Mouse (Mus musculus): Measurements from ENCODE around the gene Secisbp2l. TPM values are rescaled to one million over a fixed set of nuclear protein-coding genes. Genes with fewer than 3 reads are reported as not detected.

Secisbp2l gene
- polyA plus RNA-seq, 1 experiment from 2014 or later, result 15.2 TPM

DNA sequence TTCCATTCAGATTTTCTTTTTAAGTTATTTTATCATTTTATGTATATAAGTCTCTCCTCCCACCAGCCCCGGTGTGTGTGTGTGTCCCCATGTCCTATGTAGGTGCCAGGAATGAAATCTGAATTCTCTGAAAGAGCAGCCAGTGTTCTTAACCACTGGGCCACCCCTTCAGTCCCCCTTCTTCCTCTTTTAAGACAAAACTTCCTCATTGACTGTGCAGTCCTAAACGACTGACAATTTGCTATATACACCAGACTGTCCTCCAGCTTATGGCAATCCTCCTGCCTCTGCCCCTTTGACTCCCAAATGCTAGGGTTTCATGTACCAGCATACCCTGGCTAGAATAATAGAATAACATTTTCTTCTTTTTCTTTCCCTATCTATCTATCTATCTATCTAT is 12.4 kb upstream of the Secisbp2l start:
- H3K36me3 ChIP-seq (replicated peaks), result no peaks in the 10 kb centered on the region
- H3K4me3 ChIP-seq, result no peak overlapping the region
- no peaks in the 10 kb centered on the region for H3K27me3 ChIP-seq (ENCODE audit: poor library complexity, severe bottlenecking)
- H3K4me1 ChIP-seq, result peaks cover 5% of the 10 kb centered on the region
- no peak for DNase-seq (ENCODE audit: extremely low spot score, low spot score)
- H3K9me3 ChIP-seq, result no peaks in the 10 kb centered on the region
- no peak overlapping the region for H3K27ac ChIP-seq
- WGBS, result 80% methylated on average over 2 of the region's 2 CpGs

DNA sequence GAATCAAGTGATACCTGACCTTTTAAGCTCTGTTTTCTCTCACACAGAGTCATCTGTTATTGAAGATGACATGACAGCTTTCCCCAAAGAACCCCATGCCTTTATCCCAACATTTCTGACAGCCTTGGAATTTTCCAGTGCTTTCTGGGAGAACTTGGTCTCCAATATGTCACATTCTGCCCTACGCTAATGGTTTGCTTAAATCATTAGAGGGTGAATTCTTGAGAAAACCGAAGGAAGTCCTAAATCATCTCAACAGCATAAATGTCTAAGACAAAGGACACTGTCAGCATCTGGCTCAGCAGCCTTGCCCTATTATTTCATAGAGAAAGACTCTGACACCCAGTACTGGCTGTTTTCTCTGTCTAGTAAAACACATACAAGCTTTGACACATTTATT is 11.5 kb upstream of the Secisbp2l start:
- no peak overlapping the region for H3K27ac ChIP-seq
- H3K36me3 ChIP-seq (replicated peaks), result no peaks in the 10 kb centered on the region
- no peak for DNase-seq (ENCODE audit: extremely low spot score, low spot score)
- H3K27me3 ChIP-seq (ENCODE audit: poor library complexity, severe bottlenecking), result no peaks in the 10 kb centered on the region
- H3K4me1 ChIP-seq, result peaks cover 8% of the 10 kb centered on the region
- no peaks in the 10 kb centered on the region for H3K9me3 ChIP-seq
- 92% methylated on average over 2 of the region's 2 CpGs for WGBS
- no peak overlapping the region for H3K4me3 ChIP-seq

DNA sequence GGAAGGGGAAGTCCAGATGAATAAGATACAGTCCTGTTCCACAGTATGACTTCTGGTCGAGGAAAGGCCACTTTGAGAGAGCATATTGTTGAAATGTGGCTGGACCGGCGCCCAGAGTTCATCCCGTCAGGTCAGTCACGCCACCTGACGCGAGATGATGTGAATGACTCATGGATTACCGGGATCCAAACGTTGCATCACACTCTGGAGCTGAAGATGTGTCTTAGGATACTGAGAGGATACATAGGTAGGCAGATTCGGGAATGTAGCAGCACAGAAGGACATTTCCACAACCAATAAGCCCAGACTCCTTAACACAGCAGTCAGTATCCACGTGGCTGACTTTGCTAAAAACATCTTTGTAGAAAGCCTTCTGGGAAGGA is 10.2 kb upstream of the Secisbp2l start:
- no peak for DNase-seq (ENCODE audit: extremely low spot score, low spot score)
- H3K9me3 ChIP-seq, result no peaks in the 10 kb centered on the region
- H3K4me3 ChIP-seq, result no peak overlapping the region
- H3K4me1 ChIP-seq, result peaks cover 8% of the 10 kb centered on the region
- no peak overlapping the region for H3K27ac ChIP-seq
- WGBS, result 93% methylated on average over 11 of the region's 11 CpGs
- no peaks in the 10 kb centered on the region for H3K27me3 ChIP-seq (ENCODE audit: poor library complexity, severe bottlenecking)
- no peaks in the 10 kb centered on the region for H3K36me3 ChIP-seq (replicated peaks)

DNA sequence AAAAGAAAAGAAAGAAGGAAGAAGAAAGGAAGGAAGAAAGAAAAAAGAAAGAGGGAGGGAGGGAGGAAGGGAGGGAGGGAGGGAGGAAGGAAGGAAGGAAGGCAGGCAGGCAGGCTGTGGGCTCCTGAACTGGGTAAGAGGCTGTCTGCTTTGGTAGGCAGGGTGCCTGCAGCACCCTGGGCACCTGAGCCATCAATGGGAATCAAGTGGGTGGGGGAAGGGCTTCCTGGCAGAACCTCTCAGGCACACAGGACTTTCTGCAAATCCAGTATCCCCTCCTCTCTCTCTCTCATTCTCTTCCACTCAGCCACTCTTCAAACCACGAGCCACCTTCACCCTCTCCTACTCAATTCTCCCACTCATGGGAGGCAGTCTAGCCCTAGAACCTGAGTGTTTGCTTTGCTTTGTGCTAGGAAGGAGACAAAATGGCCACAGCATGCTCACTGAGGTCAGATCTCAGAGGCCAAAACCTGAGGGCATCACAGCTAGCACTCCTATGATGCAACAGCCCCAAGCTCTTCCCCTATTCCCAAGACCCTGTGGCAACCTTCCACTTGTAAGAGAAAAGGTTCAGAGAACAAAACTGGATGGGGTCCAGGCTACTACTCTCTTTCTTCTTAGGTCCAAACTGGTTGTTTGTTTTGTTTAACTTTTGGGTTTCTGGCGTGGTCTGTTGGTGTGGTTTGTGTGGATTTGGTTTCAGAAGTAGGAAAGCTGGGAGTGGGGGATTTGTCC is 9.6 kb upstream of the Secisbp2l start:
- Histone ChIP-seq H3K36me3 (replicated peaks) (no peaks in the 10 kb centered on the region), H3K27me3 (ENCODE audit: poor library complexity, severe bottlenecking) (no peaks in the 10 kb centered on the region), H3K9me3 (no peaks in the 10 kb centered on the region), H3K4me1 (peaks cover 8% of the 10 kb centered on the region), H3K4me3 (no peak overlapping the region), H3K27ac (no peak overlapping the region)
- DNase-seq (ENCODE audit: extremely low spot score, low spot score), result no peak
- WGBS, result 87% methylated on average over 2 of the region's 2 CpGs

DNA sequence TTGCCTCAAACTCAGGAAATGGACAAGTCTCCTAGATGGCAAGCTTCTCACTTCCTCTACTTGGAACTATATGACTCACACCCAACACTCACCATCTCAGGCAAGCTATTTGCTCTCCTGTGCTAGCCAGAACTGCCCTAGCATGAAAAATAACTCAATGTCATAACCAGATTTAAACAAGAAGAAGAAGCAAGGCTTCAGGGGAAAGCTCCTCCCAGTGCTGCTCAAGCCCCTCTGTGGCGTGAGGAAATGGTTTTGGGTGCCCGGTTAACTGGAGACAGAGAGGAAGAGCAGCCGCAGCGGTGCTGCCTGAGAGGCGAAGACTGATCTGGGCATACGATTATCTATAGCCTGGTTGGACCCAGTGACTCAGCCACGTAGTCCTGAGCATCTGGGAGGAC is 8.8 kb upstream of the Secisbp2l start:
- WGBS, result 76% methylated on average over 7 of the region's 7 CpGs
- Histone ChIP-seq H3K9me3 (no peaks in the 10 kb centered on the region), H3K36me3 (replicated peaks) (no peaks in the 10 kb centered on the region), H3K27me3 (ENCODE audit: poor library complexity, severe bottlenecking) (no peaks in the 10 kb centered on the region), H3K27ac (no peak overlapping the region), H3K4me3 (no peak overlapping the region), H3K4me1 (peaks cover 8% of the 10 kb centered on the region)
- no peak for DNase-seq (ENCODE audit: extremely low spot score, low spot score)

DNA sequence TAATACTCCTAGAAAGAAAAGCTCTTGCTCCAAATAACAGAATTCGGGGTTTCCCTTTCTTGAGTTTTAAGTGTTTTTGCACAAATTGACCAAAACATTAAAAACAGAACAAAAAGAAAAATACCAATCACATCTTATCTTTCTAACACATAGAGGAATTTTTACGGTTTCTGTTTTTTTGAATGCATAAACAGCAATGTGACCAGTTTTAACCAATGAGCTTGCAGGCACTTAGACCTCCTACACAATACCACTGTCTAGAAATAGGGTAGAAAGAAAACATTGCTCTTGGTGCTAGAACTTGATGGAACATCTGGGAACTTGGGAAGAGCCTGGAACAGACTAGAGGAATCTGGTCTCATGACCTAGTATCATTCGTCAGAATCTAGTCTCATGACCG is 7.6 kb upstream of the Secisbp2l start:
- Histone ChIP-seq H3K4me3 (no peak overlapping the region), H3K27me3 (ENCODE audit: poor library complexity, severe bottlenecking) (no peaks in the 10 kb centered on the region), H3K36me3 (replicated peaks) (no peaks in the 10 kb centered on the region), H3K27ac (no peak overlapping the region), H3K9me3 (no peaks in the 10 kb centered on the region), H3K4me1 (peaks cover 8% of the 10 kb centered on the region)
- WGBS, result 94% methylated on average over 4 of the region's 4 CpGs
- no peak for DNase-seq (ENCODE audit: extremely low spot score, low spot score)

GRCm38 (mm10) chr2:125789265-125789664 is 6.6 kb upstream of the Secisbp2l start:
- 81% methylated on average over 5 of the region's 5 CpGs for WGBS
- H3K4me3 ChIP-seq, result no peak overlapping the region
- H3K9me3 ChIP-seq, result no peaks in the 10 kb centered on the region

DNA sequence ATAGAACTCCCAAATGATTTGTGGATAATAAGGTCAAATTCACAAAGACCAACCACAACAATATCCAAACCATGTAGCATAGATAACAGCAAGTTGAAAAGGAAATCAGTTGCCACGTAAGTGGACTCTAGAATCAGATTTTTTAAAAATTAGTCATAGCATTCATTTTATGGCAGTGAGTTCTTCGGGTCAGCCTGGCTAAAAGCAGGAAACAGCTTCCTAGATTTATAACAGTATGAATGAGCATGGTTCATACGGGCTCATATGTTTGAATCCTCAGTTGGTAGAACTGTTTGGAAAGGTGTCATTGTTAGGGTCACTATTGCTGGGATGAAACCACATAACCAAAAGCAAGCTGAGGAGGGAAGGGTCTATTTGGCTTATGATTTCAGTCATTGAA is 6.1 kb upstream of the Secisbp2l start:
- WGBS, result 89% methylated on average over 3 of the region's 3 CpGs
- DNase-seq (ENCODE audit: extremely low spot score, low spot score), result no peak
- Histone ChIP-seq H3K4me3 (no peak overlapping the region), H3K27ac (no peak overlapping the region), H3K9me3 (no peaks in the 10 kb centered on the region), H3K4me1 (peaks cover 8% of the 10 kb centered on the region), H3K27me3 (ENCODE audit: poor library complexity, severe bottlenecking) (no peaks in the 10 kb centered on the region), H3K36me3 (replicated peaks) (no peaks in the 10 kb centered on the region)

More at GRCm38 (mm10) chr2:125789265-125789664, 6.6 kb upstream of the Secisbp2l start:
- peaks cover 8% of the 10 kb centered on the region for H3K4me1 ChIP-seq
- H3K27ac ChIP-seq, result no peak overlapping the region
- H3K27me3 ChIP-seq (ENCODE audit: poor library complexity, severe bottlenecking), result no peaks in the 10 kb centered on the region
- H3K36me3 ChIP-seq (replicated peaks), result no peaks in the 10 kb centered on the region
- DNase-seq (ENCODE audit: extremely low spot score, low spot score), result no peak

DNA sequence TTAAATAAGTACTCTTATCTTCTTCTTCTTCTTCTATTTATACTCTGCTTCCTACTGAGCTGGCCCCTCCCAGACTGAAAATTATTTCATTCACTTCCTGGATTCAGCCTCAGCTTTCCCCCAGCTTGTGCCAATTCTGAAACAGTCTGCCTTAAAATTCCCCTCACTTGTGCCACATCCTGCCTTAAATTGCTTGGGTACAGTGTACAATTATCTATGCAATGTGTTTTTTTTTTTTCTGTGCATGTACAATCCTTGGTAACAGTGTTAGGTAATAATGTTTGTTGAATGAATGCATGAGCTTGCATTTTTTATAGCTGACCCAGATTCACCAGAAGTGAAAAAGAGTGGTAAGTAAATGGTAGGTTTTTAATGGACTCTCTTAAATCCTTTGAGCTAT is 5.7 kb upstream of the Secisbp2l start:
- H3K4me3 ChIP-seq, result no peak overlapping the region
- peaks cover 9% of the 10 kb centered on the region for H3K4me1 ChIP-seq
- no peak for DNase-seq (ENCODE audit: extremely low spot score, low spot score)
- no peaks in the 10 kb centered on the region for H3K9me3 ChIP-seq
- H3K36me3 ChIP-seq (replicated peaks), result no peaks in the 10 kb centered on the region
- H3K27me3 ChIP-seq (ENCODE audit: poor library complexity, severe bottlenecking), result no peaks in the 10 kb centered on the region
- H3K27ac ChIP-seq, result no peak overlapping the region

DNA sequence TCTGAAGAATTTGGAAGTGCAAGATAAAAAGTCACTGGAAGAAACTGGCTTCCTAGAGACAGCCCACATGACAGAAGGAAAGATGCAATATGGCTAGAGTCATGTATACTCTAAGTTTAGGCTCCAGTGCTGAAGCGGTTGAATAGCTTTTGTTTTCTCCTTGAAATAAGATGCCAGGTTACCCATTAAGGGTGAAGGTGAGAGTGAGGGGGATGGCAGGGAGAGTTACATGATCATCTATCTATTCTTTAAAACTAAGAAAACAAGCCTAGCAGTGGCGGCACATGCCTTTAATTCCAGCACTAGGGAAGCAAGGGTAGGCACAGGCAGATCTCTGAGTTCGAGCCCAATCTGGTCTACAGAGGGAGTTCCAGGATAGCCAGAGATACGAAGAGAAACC is 2.4 kb upstream of the Secisbp2l start:
- DNase-seq (ENCODE audit: extremely low spot score, low spot score), result no peak
- Histone ChIP-seq H3K4me3 (no peak overlapping the region), H3K9me3 (no peaks in the 10 kb centered on the region), H3K27ac (no peak overlapping the region), H3K27me3 (ENCODE audit: poor library complexity, severe bottlenecking) (no peaks in the 10 kb centered on the region), H3K36me3 (replicated peaks) (no peaks in the 10 kb centered on the region), H3K4me1 (peaks cover 28% of the 10 kb centered on the region)
- WGBS, result 71% methylated on average over 4 of the region's 4 CpGs

DNA sequence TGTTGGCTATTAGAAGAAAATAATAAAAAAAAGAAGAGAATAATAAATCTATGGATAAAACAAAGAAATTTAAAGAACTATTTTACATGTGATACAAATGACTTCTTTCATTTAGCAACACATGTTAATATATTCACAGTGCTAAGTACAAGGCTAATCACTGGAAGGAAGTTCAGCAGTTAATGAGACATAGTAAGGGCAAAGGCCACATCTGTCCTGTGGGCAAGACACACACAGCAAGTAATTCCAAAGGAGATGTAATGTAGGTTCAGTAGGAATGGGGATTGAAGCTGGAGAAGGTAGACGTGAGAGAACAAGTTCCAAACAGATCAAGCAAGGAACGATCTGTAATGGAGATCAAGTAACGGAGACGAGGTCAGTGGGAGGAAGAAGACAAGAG is 1.7 kb upstream of the Secisbp2l start:
- no peaks in the 10 kb centered on the region for H3K27me3 ChIP-seq (ENCODE audit: poor library complexity, severe bottlenecking)
- no peak overlapping the region for H3K27ac ChIP-seq
- no peak for DNase-seq (ENCODE audit: extremely low spot score, low spot score)
- 78% methylated on average over 4 of the region's 4 CpGs for WGBS
- peaks cover 25% of the 10 kb centered on the region for H3K4me1 ChIP-seq
- H3K4me3 ChIP-seq, result no peak overlapping the region
- H3K36me3 ChIP-seq (replicated peaks), result no peaks in the 10 kb centered on the region
- H3K9me3 ChIP-seq, result no peaks in the 10 kb centered on the region

DNA sequence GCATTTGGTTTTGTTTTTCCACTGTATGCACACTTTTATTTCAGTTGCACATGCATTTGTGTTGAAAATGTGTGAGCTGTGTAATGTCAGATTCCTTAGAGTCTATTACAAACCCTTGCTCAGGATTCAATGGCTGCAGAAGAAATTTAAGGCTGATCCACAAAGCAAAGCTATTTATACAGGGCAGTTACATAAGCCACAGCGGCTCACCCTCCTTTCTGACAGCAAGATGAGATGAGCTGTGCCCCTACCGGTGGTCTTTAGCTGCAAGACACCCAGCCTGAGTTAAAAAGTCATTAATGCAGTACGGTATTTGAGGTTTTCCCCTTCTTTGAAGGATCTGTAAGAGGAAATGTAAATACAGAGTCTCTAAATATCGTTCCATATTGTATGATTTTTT is 1.2 kb upstream of the Secisbp2l start:
- no peak for DNase-seq (ENCODE audit: extremely low spot score, low spot score)
- Histone ChIP-seq H3K27me3 (ENCODE audit: poor library complexity, severe bottlenecking) (no peaks in the 10 kb centered on the region), H3K27ac (no peak overlapping the region), H3K4me3 (no peak overlapping the region), H3K36me3 (replicated peaks) (no peaks in the 10 kb centered on the region), H3K4me1 (peaks cover 24% of the 10 kb centered on the region), H3K9me3 (no peaks in the 10 kb centered on the region)
- WGBS, result 71% methylated on average over 4 of the region's 4 CpGs

DNA sequence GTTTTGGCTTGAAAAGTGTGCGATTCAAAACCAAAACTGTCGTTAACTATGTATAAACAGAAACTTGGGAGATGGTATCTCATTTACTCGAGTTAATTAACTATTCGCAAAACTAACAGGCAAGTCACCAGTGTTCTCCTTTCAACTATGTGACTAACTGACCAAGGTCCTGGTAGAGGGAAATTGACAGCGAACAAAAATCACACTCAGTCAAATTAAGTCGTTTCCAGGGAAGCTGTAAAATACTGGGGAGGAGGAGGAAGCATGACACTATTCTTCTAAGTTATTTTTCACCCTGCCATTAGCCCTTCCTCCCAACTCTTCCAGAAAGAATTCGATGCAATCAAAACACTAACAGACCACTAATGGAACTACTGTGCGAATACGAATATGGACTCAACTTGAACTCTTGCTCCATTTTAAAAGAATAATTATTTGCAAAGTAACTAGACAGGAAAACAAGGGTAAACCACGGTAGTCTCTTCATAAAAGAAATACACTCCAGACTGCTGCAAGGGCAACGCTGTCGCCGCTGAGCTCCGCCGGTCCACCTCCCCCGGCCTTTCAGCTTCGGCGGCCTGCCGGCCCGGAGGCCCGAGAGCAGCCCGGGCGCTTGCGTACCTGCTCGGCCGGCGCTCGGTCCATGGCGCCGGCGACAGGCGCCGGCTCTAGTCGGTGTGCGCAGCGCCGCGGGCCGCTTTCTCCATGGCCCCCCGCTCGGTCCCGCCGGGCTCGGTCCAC is 522 bp downstream of the Secisbp2l start:
- 4% methylated on average over 44 of the region's 44 CpGs for WGBS
- Histone ChIP-seq H3K4me1 (peaks cover 24% of the 10 kb centered on the region), H3K36me3 (replicated peaks) (no peaks in the 10 kb centered on the region), H3K4me3 (peak overlapping the region; percentile 74), H3K9me3 (no peaks in the 10 kb centered on the region), H3K27ac (peak overlapping the region; percentile 90), H3K27me3 (ENCODE audit: poor library complexity, severe bottlenecking) (no peaks in the 10 kb centered on the region)
- no peak for DNase-seq (ENCODE audit: extremely low spot score, low spot score)

Data from forebrain, embryonic 10.5 days (tissue).